Mouse (Mus musculus) heart, embryonic 15.5 days (tissue): ENCODE results near the gene Nedd4. TPM values are rescaled to one million over a fixed set of nuclear protein-coding genes. Genes with fewer than 3 reads are reported as not detected.
A peak's percentile ranks its signal among the peaks of the same experiment; 100 is the strongest.

Experiments used
- ATAC-seq: fragments of 200-750 bp; cut with Nextera tagmentation; replicated peaks from 2 replicates; pipeline ENCODE4 v1.8.0; 2017; ENCODE audit warnings: low read depth, moderate TSS enrichment; ENCODE audit not compliant: insufficient number of reproducible peaks, insufficient read depth, low FRiP score
- H3K27ac ChIP-seq: fragments of 300-500 bp; sonication (generic); 2 replicates; pipeline ENCODE4 v1.5.1; 2015; ENCODE audit warnings: mild to moderate bottlenecking, inconsistent platforms
- H3K27me3 ChIP-seq: fragments of 300-500 bp; sonication (generic); 2 replicates; pipeline ENCODE4 v1.6.1; 2015; ENCODE audit warnings: inconsistent platforms
- H3K36me3 ChIP-seq: fragments of 300-500 bp; sonication (generic); 2 replicates; pipeline ENCODE4 v1.6.1; 2015; ENCODE audit warnings: mild to moderate bottlenecking, inconsistent platforms
- H3K4me1 ChIP-seq: fragments of 300-500 bp; sonication (generic); replicated peaks from 2 replicates; pipeline ENCODE4 v1.6.1; 2015; ENCODE audit warnings: inconsistent platforms
- H3K4me2 ChIP-seq: fragments of 300-500 bp; sonication (generic); 2 replicates; pipeline ENCODE4 v1.6.1; 2015; ENCODE audit warnings: inconsistent platforms, mild to moderate bottlenecking, moderate library complexity
- H3K4me3 ChIP-seq: fragments of 300-500 bp; sonication (generic); 2 replicates; pipeline ENCODE4 v1.5.1; 2015; ENCODE audit warnings: mild to moderate bottlenecking, inconsistent platforms
- H3K9ac ChIP-seq: fragments of 300-500 bp; sonication (generic); 2 replicates; pipeline ENCODE4 v1.6.1; 2015; ENCODE audit warnings: mild to moderate bottlenecking, inconsistent platforms
- H3K9me3 ChIP-seq: fragments of 300-500 bp; sonication (generic); replicated peaks from 2 replicates; pipeline ENCODE4 v1.6.1; 2016; ENCODE audit warnings: inconsistent platforms
- WGBS: fragments of 180-500 bp; shearing (Covaris S2); methylation state at CpG from one replicate; pipeline ENCODE4 v1.1.7; 2015; ENCODE audit warnings: mixed read lengths; 5-methylcytosine and 5-hydroxymethylcytosine counted together
- polyA plus RNA-seq: library from polyadenylated mRNA; unstranded; fragments of >200 nt; fragmentation: Nextera tagmentation; extraction: Ambion mirVana; gene quantifications from 2 replicates; pipeline ENCODE4 v1.2.1, GENCODE M21; 2015

Nedd4 gene
- 450 and 481 TPM in 2 replicates for polyA plus RNA-seq

GRCm38 (mm10) chr9:72661895-72662661 lies at the start of gene Nedd4:
TSS of gene Nedd4 (plus strand) at chr9:72662346.
- peaks cover 17% of the 10 kb centered on the region; the same call in 1 of the 2 replicates for H3K36me3 ChIP-seq
- H3K9ac ChIP-seq = peak within 1 kb of the TSS; percentile 100

GRCm38 (mm10) chr9:72613884-72614283 lies 48.3 kb upstream of the Nedd4 start:
- Histone ChIP-seq H3K4me1 (no peaks in the 10 kb centered on the region), H3K4me3 (no peak overlapping the region), H3K36me3 (peaks cover 28% of the 10 kb centered on the region), H3K9me3 (no peaks in the 10 kb centered on the region), H3K27me3 (no peaks in the 10 kb centered on the region), H3K9ac (no peak overlapping the region), H3K27ac (no peak overlapping the region), H3K4me2 (no peak overlapping the region)
- no peak for ATAC-seq
- WGBS = 58% methylated on average over 2 of the region's 2 CpGs

More at GRCm38 (mm10) chr9:72661895-72662661, at the start of gene Nedd4:
- Histone ChIP-seq H3K4me1 (peaks cover 27% of the 10 kb centered on the region), H3K4me3 (peak within 1 kb of the TSS; percentile 93), H3K9me3 (no peaks in the 10 kb centered on the region), H3K27me3 (no peaks in the 10 kb centered on the region), H3K4me2 (peak within 1 kb of the TSS; percentile 86), H3K27ac (peak within 1 kb of the TSS; percentile 100)
- ATAC-seq = peak; percentile 94
- under 1% methylated on average over 73 of the region's 83 CpGs for WGBS

GRCm38 (mm10) chr9:72614786-72615480 lies 47.2 kb upstream of the Nedd4 start:
- Histone ChIP-seq H3K9ac (no peak overlapping the region), H3K9me3 (no peaks in the 10 kb centered on the region), H3K4me1 (no peaks in the 10 kb centered on the region), H3K27me3 (no peaks in the 10 kb centered on the region), H3K27ac (no peak overlapping the region), H3K36me3 (peaks cover 39% of the 10 kb centered on the region), H3K4me3 (no peak overlapping the region), H3K4me2 (no peak overlapping the region)
- ATAC-seq = no peak
- WGBS = 79% methylated on average over 6 of the region's 6 CpGs

GRCm38 (mm10) chr9:72618037-72618436 lies 44.1 kb upstream of the Nedd4 start:
- Histone ChIP-seq H3K27ac (no peak overlapping the region), H3K36me3 (peaks cover 38% of the 10 kb centered on the region), H3K4me1 (no peaks in the 10 kb centered on the region), H3K27me3 (no peaks in the 10 kb centered on the region), H3K4me2 (no peak overlapping the region), H3K4me3 (no peak overlapping the region), H3K9me3 (no peaks in the 10 kb centered on the region), H3K9ac (no peak overlapping the region)
- 86% methylated on average over 3 of the region's 3 CpGs for WGBS
- no peak for ATAC-seq

GRCm38 (mm10) chr9:72623605-72624004 lies 38.5 kb upstream of the Nedd4 start:
- WGBS = 81% methylated on average over 1 of the region's 1 CpGs
- H3K36me3 ChIP-seq = peaks cover 16% of the 10 kb centered on the region
- no peak overlapping the region for H3K4me3 ChIP-seq
- peaks cover 17% of the 10 kb centered on the region for H3K4me1 ChIP-seq
- H3K4me2 ChIP-seq = no peak overlapping the region
- H3K27ac ChIP-seq = no peak overlapping the region
- H3K9ac ChIP-seq = no peak overlapping the region
- H3K9me3 ChIP-seq = no peaks in the 10 kb centered on the region
- H3K27me3 ChIP-seq = no peaks in the 10 kb centered on the region
- no peak for ATAC-seq

GRCm38 (mm10) chr9:72627598-72627997 lies 34.5 kb upstream of the Nedd4 start:
- WGBS = 74% methylated on average over 1 of the region's 1 CpGs
- H3K4me2 ChIP-seq = no peak overlapping the region
- peaks cover 27% of the 10 kb centered on the region for H3K4me1 ChIP-seq
- H3K9me3 ChIP-seq = no peaks in the 10 kb centered on the region
- H3K4me3 ChIP-seq = no peak overlapping the region
- H3K9ac ChIP-seq = no peak overlapping the region
- peak overlapping the region; percentile 90 for H3K27ac ChIP-seq
- no peaks in the 10 kb centered on the region for H3K27me3 ChIP-seq
- no peaks in the 10 kb centered on the region for H3K36me3 ChIP-seq
- ATAC-seq = no peak

DNA sequence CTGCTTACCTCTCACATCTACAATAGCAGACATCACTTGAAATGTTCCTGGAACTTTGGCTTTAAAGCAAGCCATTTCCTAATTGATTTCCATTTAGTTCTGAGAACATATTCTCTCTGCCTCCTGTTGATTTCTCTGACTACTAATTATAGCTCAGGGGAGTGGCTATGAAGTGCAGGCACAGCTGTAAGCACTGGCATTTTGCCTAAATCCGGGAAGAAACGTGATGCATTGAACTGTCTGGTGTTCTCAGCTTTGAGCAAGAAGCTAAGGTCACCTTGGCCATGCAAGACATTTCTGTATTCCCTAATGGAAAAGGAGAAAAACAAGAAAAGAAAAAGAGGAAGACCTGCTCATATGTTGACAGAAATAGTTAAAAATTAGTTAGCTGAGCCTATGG lies 33.6 kb upstream of the Nedd4 start:
- H3K4me3 ChIP-seq = no peak overlapping the region
- peak overlapping the region; percentile 22; the same call in 1 of the 2 replicates for H3K4me2 ChIP-seq
- no peaks in the 10 kb centered on the region for H3K9me3 ChIP-seq
- no peak overlapping the region for H3K9ac ChIP-seq
- peak; percentile 91 for ATAC-seq
- H3K27me3 ChIP-seq = no peaks in the 10 kb centered on the region
- WGBS = 4% methylated on average over 2 of the region's 2 CpGs
- H3K4me1 ChIP-seq = peaks cover 27% of the 10 kb centered on the region
- H3K27ac ChIP-seq = peak overlapping the region; percentile 90
- H3K36me3 ChIP-seq = no peaks in the 10 kb centered on the region

DNA sequence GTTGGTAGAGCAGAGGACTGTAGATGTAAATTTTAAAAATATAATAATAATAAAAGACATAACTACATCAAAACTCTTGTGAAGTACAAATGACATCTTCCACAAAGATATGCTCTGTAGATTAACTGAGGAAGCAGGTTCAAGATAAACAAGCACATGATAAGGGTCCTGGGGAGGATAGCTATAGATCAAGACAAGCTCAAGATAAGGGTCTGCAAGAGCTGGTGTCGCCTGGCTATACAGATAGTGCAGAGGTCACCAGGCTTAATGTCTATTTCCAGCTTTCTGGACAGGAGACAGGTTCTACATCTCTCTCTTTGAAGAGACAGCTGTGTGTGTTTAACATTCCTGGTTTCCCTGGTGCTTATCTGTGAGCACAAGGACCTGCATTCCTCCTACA lies 29.9 kb upstream of the Nedd4 start:
- Histone ChIP-seq H3K9ac (no peak overlapping the region), H3K36me3 (no peaks in the 10 kb centered on the region), H3K4me3 (no peak overlapping the region), H3K27ac (peak overlapping the region; percentile 54), H3K4me2 (no peak overlapping the region), H3K4me1 (peaks cover 23% of the 10 kb centered on the region), H3K27me3 (no peaks in the 10 kb centered on the region), H3K9me3 (no peaks in the 10 kb centered on the region)
- WGBS = 15% methylated on average over 1 of the region's 1 CpGs
- no peak for ATAC-seq

- Histone ChIP-seq H3K36me3 (no peaks in the 10 kb centered on the region), H3K9ac (no peak overlapping the region), H3K27me3 (no peaks in the 10 kb centered on the region), H3K27ac (no peak overlapping the region), H3K4me1 (peaks cover 17% of the 10 kb centered on the region), H3K9me3 (no peaks in the 10 kb centered on the region), H3K4me3 (no peak overlapping the region), H3K4me2 (no peak overlapping the region)
- no peak for ATAC-seq
These were observed 27.0 kb upstream of the Nedd4 start for GRCm38 (mm10) chr9:72635134-72635533.

- Histone ChIP-seq H3K4me1 (peaks cover 31% of the 10 kb centered on the region), H3K36me3 (no peaks in the 10 kb centered on the region), H3K27ac (no peak overlapping the region), H3K27me3 (no peaks in the 10 kb centered on the region), H3K9ac (no peak overlapping the region), H3K4me3 (no peak overlapping the region), H3K9me3 (no peaks in the 10 kb centered on the region), H3K4me2 (no peak overlapping the region)
- ATAC-seq = no peak
- 84% methylated on average over 7 of the region's 7 CpGs for WGBS
These were observed 25.6 kb upstream of the Nedd4 start for GRCm38 (mm10) chr9:72636547-72636946.

GRCm38 (mm10) chr9:72637243-72637642 lies 24.9 kb upstream of the Nedd4 start:
- Histone ChIP-seq H3K27me3 (no peaks in the 10 kb centered on the region), H3K36me3 (no peaks in the 10 kb centered on the region), H3K27ac (no peak overlapping the region), H3K9ac (no peak overlapping the region), H3K4me1 (peaks cover 26% of the 10 kb centered on the region), H3K4me2 (no peak overlapping the region), H3K4me3 (no peak overlapping the region), H3K9me3 (no peaks in the 10 kb centered on the region)
- ATAC-seq = no peak
- WGBS = 86% methylated on average over 8 of the region's 8 CpGs
